7 mouse cellular contexts compared by ENCODE assay signal in the genomic region with DNA sequence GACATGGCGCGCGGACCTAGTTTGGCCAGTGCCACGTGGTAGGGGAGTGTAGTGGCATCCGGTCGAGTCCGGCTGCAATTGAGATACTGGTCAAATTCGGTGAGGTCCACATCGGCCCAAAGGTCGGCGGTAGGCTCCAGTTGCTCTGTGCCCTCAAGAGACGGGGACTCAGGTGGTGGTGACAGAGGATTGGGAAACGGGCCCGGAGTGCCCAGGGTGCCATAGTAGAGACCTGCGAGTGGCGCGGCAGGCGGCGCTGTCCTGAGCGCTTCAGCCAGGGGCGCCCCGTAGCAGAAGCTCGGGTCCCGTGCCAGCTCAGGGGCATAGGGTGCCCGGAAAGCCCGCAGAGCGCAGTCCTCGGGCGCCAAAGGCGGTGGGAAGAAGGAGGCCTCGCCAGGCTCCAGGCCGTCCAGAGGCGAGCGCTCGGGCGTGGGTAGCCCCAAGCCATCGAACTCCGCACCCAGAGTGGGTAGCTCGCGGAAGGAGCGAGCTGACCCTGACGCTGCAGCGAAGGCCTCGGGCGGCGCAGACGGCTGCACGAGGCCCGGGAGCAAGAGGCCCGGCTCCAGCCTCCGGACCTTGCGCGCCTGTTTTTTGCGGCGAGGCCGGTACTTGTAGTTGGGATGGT. TPM values are rescaled to one million over a fixed set of nuclear protein-coding genes. Genes with fewer than 3 reads are reported as not detected.
DNase-seq lines count a peak whose midpoint lies in the region; ATAC-seq and TF ChIP-seq lines count a peak whose summit lies in the region.

No protein-coding gene starts in this region.

- ATAC-seq in common myeloid progenitor, adult 5-6 weeks (replicated peaks; ENCODE audit: low read depth, poor library complexity, severe bottlenecking): peak; percentile 65
- ATAC-seq in hindbrain, embryonic 13.5 days (ENCODE audit: low FRiP score): no peak
- ATAC-seq in liver, postnatal 0 days: no peak
- ATAC-seq in stomach, embryonic 15.5 days (ENCODE audit: insufficient read depth, low FRiP score, low read depth): no peak

- H3K9ac ChIP-seq in hindbrain, embryonic 13.5 days: peak overlapping the region; percentile 67
- H3K9ac ChIP-seq in liver, postnatal 0 days (replicated peaks): peak overlapping the region; percentile 30
- no peak overlapping the region; the same call in 1 of the 2 replicates for H3K9ac ChIP-seq in stomach, embryonic 15.5 days

- H3K27me3 ChIP-seq in hindbrain, embryonic 13.5 days: peaks cover 71% of the 10 kb centered on the region
- peaks cover 41% of the 10 kb centered on the region for H3K27me3 ChIP-seq in liver, postnatal 0 days (ENCODE audit: insufficient read depth, low read length)
- peaks cover 59% of the 10 kb centered on the region for H3K27me3 ChIP-seq in stomach, embryonic 15.5 days (replicated peaks)

- peak; percentile 24; the same call in 1 of the 2 replicates for TF ChIP-seq CTCF in liver, postnatal 0 days (IDR thresholded peaks at IDR 0.05; ENCODE audit: low read depth)

- peaks cover 36% of the 10 kb centered on the region for H3K4me1 ChIP-seq in hindbrain, embryonic 13.5 days (replicated peaks)
- H3K4me1 ChIP-seq in liver, postnatal 0 days (ENCODE audit: insufficient read depth): peaks cover 3% of the 10 kb centered on the region
- H3K4me1 ChIP-seq in stomach, embryonic 15.5 days: peaks cover 15% of the 10 kb centered on the region

- peak overlapping the region; percentile 66 for H3K4me2 ChIP-seq in hindbrain, embryonic 13.5 days
- H3K4me2 ChIP-seq in liver, postnatal 0 days (ENCODE audit: low read depth, low read length): peak overlapping the region; percentile 51
- peak overlapping the region; percentile 87 for H3K4me2 ChIP-seq in stomach, embryonic 15.5 days

- H3K4me3 ChIP-seq in hindbrain, embryonic 13.5 days: peak overlapping the region; percentile 45
- peak overlapping the region; percentile 41 for H3K4me3 ChIP-seq in liver, postnatal 0 days (ENCODE audit: low read depth, low read length)
- H3K4me3 ChIP-seq in stomach, embryonic 15.5 days (replicated peaks): peak overlapping the region; percentile 45

- H3K9me3 ChIP-seq in hindbrain, embryonic 13.5 days: no peaks in the 10 kb centered on the region
- H3K9me3 ChIP-seq in liver, postnatal 0 days (ENCODE audit: low read length): no peaks in the 10 kb centered on the region
- no peaks in the 10 kb centered on the region for H3K9me3 ChIP-seq in stomach, embryonic 15.5 days

- DNase-seq in R1 (ENCODE audit: low read depth, low spot score): peak; percentile 38
- no peak for DNase-seq in liver, postnatal 0 days
- no peak for DNase-seq in yolk sac, embryonic 10.5 days (ENCODE audit: low spot score)
- DNase-seq in layer of hippocampus, postnatal 25 days (ENCODE audit: extremely low spot score in 1 of 2, low spot score in 1 of 2): no peak

- H3K27ac ChIP-seq in hindbrain, embryonic 13.5 days: no peak overlapping the region
- no peak overlapping the region for H3K27ac ChIP-seq in liver, postnatal 0 days (ENCODE audit: low read depth)
- H3K27ac ChIP-seq in stomach, embryonic 15.5 days: no peak overlapping the region

- WGBS in hindbrain, embryonic 13.5 days: 3% methylated on average over 47 of the region's 56 CpGs
- 5% methylated on average over 47 of the region's 56 CpGs for WGBS in liver, postnatal 0 days (ENCODE audit: insufficient replicate concordance)
- WGBS in stomach, embryonic 15.5 days: 5% methylated on average over 55 of the region's 56 CpGs

- no peaks in the 10 kb centered on the region for H3K36me3 ChIP-seq in hindbrain, embryonic 13.5 days
- H3K36me3 ChIP-seq in liver, postnatal 0 days (replicated peaks; ENCODE audit: insufficient read depth, low read length): no peaks in the 10 kb centered on the region
- H3K36me3 ChIP-seq in stomach, embryonic 15.5 days: no peaks in the 10 kb centered on the region

- TF ChIP-seq EP300 in liver, postnatal 0 days (IDR thresholded peaks at IDR 0.05; ENCODE audit: low read depth): no peak

RNA-seq across cellular contexts. Expression of gene Sox18, which starts 1.0 kb away (rescaled TPM):
- total RNA-seq in common myeloid progenitor, adult 5-6 weeks (2017): not detected in 2 replicates
- polyA plus RNA-seq in hindbrain, embryonic 13.5 days (2015; fragmentation: Nextera tagmentation; extraction: Ambion mirVana): 19.1 and 20.2 TPM in 2 replicates
- 11.4 and 12.2 TPM in 2 replicates for polyA plus RNA-seq in liver, postnatal 0 days (2015; fragmentation: Nextera tagmentation; extraction: Ambion mirVana)
- polyA plus RNA-seq in stomach, embryonic 15.5 days (2015; fragmentation: Nextera tagmentation; extraction: Ambion mirVana): 28.7 and 32.0 TPM in 2 replicates
- total RNA-seq in layer of hippocampus, postnatal 25 days (2021): 10 to 100 TPM; 10.6 to 14.8 TPM

RNA-seq across cellular contexts. Expression of gene Tcea2, which starts 9.7 kb away (rescaled TPM):
- 3.3 and 9.6 TPM in 2 replicates for total RNA-seq in common myeloid progenitor, adult 5-6 weeks (2017)
- polyA plus RNA-seq in hindbrain, embryonic 13.5 days (2015; fragmentation: Nextera tagmentation; extraction: Ambion mirVana): 36.0 and 42.4 TPM in 2 replicates
- 3.8 and 4.4 TPM in 2 replicates for polyA plus RNA-seq in liver, postnatal 0 days (2015; fragmentation: Nextera tagmentation; extraction: Ambion mirVana)
- polyA plus RNA-seq in stomach, embryonic 15.5 days (2015; fragmentation: Nextera tagmentation; extraction: Ambion mirVana): 21.5 and 24.2 TPM in 2 replicates
- 10 to 100 TPM; 53.7 to 65.7 TPM for total RNA-seq in layer of hippocampus, postnatal 25 days (2021)

RNA-seq across cellular contexts. Expression of gene Gm29797, which starts 13.6 kb away (rescaled TPM):
- not detected in 2 replicates for total RNA-seq in common myeloid progenitor, adult 5-6 weeks (2017)
- 0.27 TPM in 1 of 2 replicates, not detected in the other for polyA plus RNA-seq in hindbrain, embryonic 13.5 days (2015; fragmentation: Nextera tagmentation; extraction: Ambion mirVana)
- polyA plus RNA-seq in liver, postnatal 0 days (2015; fragmentation: Nextera tagmentation; extraction: Ambion mirVana): not detected in 2 replicates
- 0.36 and 1.2 TPM in 2 replicates for polyA plus RNA-seq in stomach, embryonic 15.5 days (2015; fragmentation: Nextera tagmentation; extraction: Ambion mirVana)
- 1 to 10 TPM in 1 of 2 experiments, under 1 TPM in 1; 0.49 to 1.0 TPM for total RNA-seq in layer of hippocampus, postnatal 25 days (2021)

RNA-seq across cellular contexts. Expression of gene Rgs19, which starts 23.4 kb away (rescaled TPM):
- 67.5 and 113 TPM in 2 replicates for total RNA-seq in common myeloid progenitor, adult 5-6 weeks (2017)
- polyA plus RNA-seq in hindbrain, embryonic 13.5 days (2015; fragmentation: Nextera tagmentation; extraction: Ambion mirVana): 43.6 and 44.4 TPM in 2 replicates
- 18.6 and 20.5 TPM in 2 replicates for polyA plus RNA-seq in liver, postnatal 0 days (2015; fragmentation: Nextera tagmentation; extraction: Ambion mirVana)
- 51.7 and 53.3 TPM in 2 replicates for polyA plus RNA-seq in stomach, embryonic 15.5 days (2015; fragmentation: Nextera tagmentation; extraction: Ambion mirVana)
- 10 to 100 TPM; 32.2 to 39.5 TPM for total RNA-seq in layer of hippocampus, postnatal 25 days (2021)

RNA-seq across cellular contexts. Expression of gene Lkaaear1, which starts 27.8 kb away (rescaled TPM):
- total RNA-seq in common myeloid progenitor, adult 5-6 weeks (2017): not detected in 2 replicates
- not detected in 2 replicates for polyA plus RNA-seq in hindbrain, embryonic 13.5 days (2015; fragmentation: Nextera tagmentation; extraction: Ambion mirVana)
- polyA plus RNA-seq in liver, postnatal 0 days (2015; fragmentation: Nextera tagmentation; extraction: Ambion mirVana): not detected in 2 replicates
- not detected in 2 replicates for polyA plus RNA-seq in stomach, embryonic 15.5 days (2015; fragmentation: Nextera tagmentation; extraction: Ambion mirVana)
- total RNA-seq in layer of hippocampus, postnatal 25 days (2021): not detected
